Mouse (Mus musculus): ENCODE data around the gene Cdrt4. TPM values are rescaled to one million over a fixed set of nuclear protein-coding genes. Genes with fewer than 3 reads are reported as not detected.

The Cdrt4 gene
- polyA plus RNA-seq, 1 experiment, result not detected

DNA sequence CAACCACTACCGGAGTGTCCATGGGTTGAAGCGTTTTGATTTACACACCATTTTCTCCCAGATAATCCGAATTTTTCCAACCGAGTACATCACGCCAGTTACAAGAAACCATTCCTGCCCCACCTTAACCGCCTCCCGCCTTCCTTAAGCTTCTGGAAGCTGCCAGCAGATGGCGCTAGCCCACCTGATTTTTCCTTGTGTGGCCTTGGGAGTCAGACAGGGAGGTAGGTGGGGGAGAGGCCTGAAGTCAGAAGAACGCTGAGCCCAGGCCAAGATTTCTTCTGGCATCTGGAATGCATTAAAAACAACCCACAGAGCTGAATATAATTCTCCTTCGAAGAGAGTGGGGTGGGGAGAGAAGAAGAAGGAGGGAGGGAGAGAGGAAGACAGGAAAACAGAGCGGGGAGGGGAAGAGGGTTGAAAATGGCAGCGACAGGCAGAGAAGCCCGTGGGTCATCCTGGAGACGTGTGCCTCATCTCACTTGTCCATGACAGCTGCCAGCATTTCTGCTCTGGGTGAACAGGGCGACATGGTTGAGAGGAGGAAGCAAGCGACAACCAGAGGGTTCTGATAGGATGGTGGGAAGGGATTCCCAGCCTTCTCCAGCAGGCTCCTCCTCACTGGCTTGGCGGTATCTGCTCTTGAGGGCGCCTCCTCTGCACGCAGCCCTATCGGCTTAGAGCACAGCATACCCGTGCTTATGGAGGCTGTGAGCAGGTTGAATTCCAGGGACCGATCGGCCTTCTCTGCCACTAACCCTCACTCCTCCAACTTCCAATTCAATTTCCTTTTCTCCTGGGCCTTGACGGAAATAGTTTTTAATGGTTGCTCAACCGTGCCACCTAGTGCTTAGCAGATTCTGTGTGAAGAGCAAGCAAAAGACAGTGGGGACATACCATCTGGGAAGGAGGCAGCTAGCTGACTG is 29.7 kb upstream of the Cdrt4 start:
- H3K27me3 ChIP-seq (ENCODE audit: control insufficient read depth, insufficient read depth, insufficient read length), result no peaks in the 10 kb centered on the region
- H3K36me3 ChIP-seq (ENCODE audit: control insufficient read depth, insufficient read depth), result no peaks in the 10 kb centered on the region
- H3K4me3 ChIP-seq (ENCODE audit: insufficient read depth, poor library complexity, severe bottlenecking), result no peak overlapping the region

DNA sequence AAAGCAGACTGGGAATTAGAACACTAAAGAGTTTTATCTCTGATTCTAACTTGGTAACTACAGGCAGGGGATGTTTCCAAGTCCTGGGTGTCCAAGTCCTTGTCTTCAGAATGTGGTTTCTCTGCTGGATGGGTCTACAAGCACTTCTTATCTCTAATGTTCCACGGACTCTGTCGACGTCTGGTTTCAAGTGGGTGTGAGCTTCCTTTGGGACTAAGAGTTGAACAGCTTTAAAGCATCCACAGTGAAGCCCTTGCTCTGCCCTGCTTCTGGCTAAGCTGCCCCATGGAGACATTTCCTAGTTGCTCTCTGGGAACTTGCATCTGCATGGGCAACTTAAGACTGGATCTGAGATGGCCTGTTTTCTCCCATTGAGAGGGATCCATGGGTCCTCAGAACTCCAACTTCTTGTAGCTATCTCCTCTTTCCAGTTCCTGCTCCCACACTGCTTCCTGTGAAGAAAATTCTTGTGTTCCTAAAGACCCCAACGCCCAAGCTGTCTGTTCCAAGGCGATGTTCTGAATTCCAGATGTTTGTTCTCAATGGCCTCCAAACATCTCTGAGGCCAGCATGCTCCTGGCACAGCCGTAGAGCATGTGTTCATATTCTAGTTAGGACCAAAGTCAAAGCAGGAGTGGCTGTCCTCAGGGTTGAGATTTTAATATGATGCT is 26.8 kb upstream of the Cdrt4 start:
- Histone ChIP-seq H3K79me3 (ENCODE audit: low read depth) (no peaks in the 10 kb centered on the region), H3K4me3 (ENCODE audit: insufficient read depth, poor library complexity, severe bottlenecking) (no peak overlapping the region), H3K79me2 (ENCODE audit: control insufficient read depth, insufficient read depth) (no peaks in the 10 kb centered on the region), H3K27me3 (ENCODE audit: control insufficient read depth, insufficient read depth, insufficient read length) (no peaks in the 10 kb centered on the region), H3K36me3 (ENCODE audit: control insufficient read depth, insufficient read depth) (no peaks in the 10 kb centered on the region), H3ac (ENCODE audit: control insufficient read depth, insufficient read length, low read depth) (no peak overlapping the region)
- TF ChIP-seq MYOG (IDR thresholded peaks at IDR 0.05; ENCODE audit: control insufficient read depth, extremely low read depth, insufficient read length) (no peak), CTCF (IDR thresholded peaks at IDR 0.05; ENCODE audit: control insufficient read depth, insufficient read depth, insufficient read length) (no peak), FOSL1 (IDR thresholded peaks at IDR 0.05; ENCODE audit: insufficient read depth, low read length, poor library complexity, severe bottlenecking) (no peak), USF1 (IDR thresholded peaks at IDR 0.05; ENCODE audit: low read depth) (no peak), MYOD1 (IDR thresholded peaks at IDR 0.05; ENCODE audit: control insufficient read depth, insufficient read length, low read depth) (no peak), MAX (IDR thresholded peaks at IDR 0.05) (no peak), CEBPB (IDR thresholded peaks at IDR 0.05; ENCODE audit: low read depth) (no peak)

More for the DNA sequence above, 29.7 kb upstream of the Cdrt4 start:
- TF ChIP-seq CTCF (IDR thresholded peaks at IDR 0.05; ENCODE audit: control insufficient read depth, insufficient read depth, insufficient read length) (peak; percentile 79), MYOG (IDR thresholded peaks at IDR 0.05; ENCODE audit: control insufficient read depth, extremely low read depth, insufficient read length) (no peak), CEBPB (IDR thresholded peaks at IDR 0.05; ENCODE audit: low read depth) (no peak)
- Histone ChIP-seq H3K79me2 (ENCODE audit: control insufficient read depth, insufficient read depth) (no peaks in the 10 kb centered on the region), H3K79me3 (ENCODE audit: low read depth) (no peaks in the 10 kb centered on the region), H3ac (ENCODE audit: control insufficient read depth, insufficient read length, low read depth) (no peak overlapping the region)

- TF ChIP-seq MYOD1 (IDR thresholded peaks at IDR 0.05; ENCODE audit: control insufficient read depth, insufficient read length, low read depth) (peak; percentile 33), MYOG (IDR thresholded peaks at IDR 0.05; ENCODE audit: control insufficient read depth, extremely low read depth, insufficient read length) (no peak), CTCF (IDR thresholded peaks at IDR 0.05; ENCODE audit: control insufficient read depth, insufficient read depth, insufficient read length) (no peak)
- Histone ChIP-seq H3ac (ENCODE audit: control insufficient read depth, insufficient read length, low read depth) (no peak overlapping the region), H3K36me3 (ENCODE audit: control insufficient read depth, insufficient read depth) (no peaks in the 10 kb centered on the region), H3K4me3 (ENCODE audit: insufficient read depth, poor library complexity, severe bottlenecking) (no peak overlapping the region), H3K79me3 (ENCODE audit: low read depth) (no peaks in the 10 kb centered on the region), H3K27me3 (ENCODE audit: control insufficient read depth, insufficient read depth, insufficient read length) (no peaks in the 10 kb centered on the region), H3K79me2 (ENCODE audit: control insufficient read depth, insufficient read depth) (no peaks in the 10 kb centered on the region)
Observed at GRCm38 (mm10) chr11:62929799-62930198, 21.2 kb upstream of the Cdrt4 start.

- no peaks in the 10 kb centered on the region for H3K79me2 ChIP-seq (ENCODE audit: control insufficient read depth, insufficient read depth)
- H3K36me3 ChIP-seq (ENCODE audit: control insufficient read depth, insufficient read depth), result no peaks in the 10 kb centered on the region
- no peak overlapping the region for H3ac ChIP-seq (ENCODE audit: control insufficient read depth, insufficient read length, low read depth)
- no peak overlapping the region for H3K4me3 ChIP-seq (ENCODE audit: insufficient read depth, poor library complexity, severe bottlenecking)
- no peaks in the 10 kb centered on the region for H3K79me3 ChIP-seq (ENCODE audit: low read depth)
- no peak for TF ChIP-seq USF1 (IDR thresholded peaks at IDR 0.05; ENCODE audit: low read depth)
- TF ChIP-seq FOSL1 (IDR thresholded peaks at IDR 0.05; ENCODE audit: insufficient read depth, low read length, poor library complexity, severe bottlenecking), result no peak
- no peak for TF ChIP-seq CEBPB (IDR thresholded peaks at IDR 0.05; ENCODE audit: low read depth)
- TF ChIP-seq MAX (IDR thresholded peaks at IDR 0.05), result no peak
- no peak for TF ChIP-seq CTCF (IDR thresholded peaks at IDR 0.05; ENCODE audit: control insufficient read depth, insufficient read depth, insufficient read length)
- no peak for TF ChIP-seq MYOG (IDR thresholded peaks at IDR 0.05; ENCODE audit: control insufficient read depth, extremely low read depth, insufficient read length)
- no peak for TF ChIP-seq MYOD1 (IDR thresholded peaks at IDR 0.05; ENCODE audit: control insufficient read depth, insufficient read length, low read depth)
- H3K27me3 ChIP-seq (ENCODE audit: control insufficient read depth, insufficient read depth, insufficient read length), result no peaks in the 10 kb centered on the region
Observed at GRCm38 (mm10) chr11:62930574-62930973, 20.4 kb upstream of the Cdrt4 start.

DNA sequence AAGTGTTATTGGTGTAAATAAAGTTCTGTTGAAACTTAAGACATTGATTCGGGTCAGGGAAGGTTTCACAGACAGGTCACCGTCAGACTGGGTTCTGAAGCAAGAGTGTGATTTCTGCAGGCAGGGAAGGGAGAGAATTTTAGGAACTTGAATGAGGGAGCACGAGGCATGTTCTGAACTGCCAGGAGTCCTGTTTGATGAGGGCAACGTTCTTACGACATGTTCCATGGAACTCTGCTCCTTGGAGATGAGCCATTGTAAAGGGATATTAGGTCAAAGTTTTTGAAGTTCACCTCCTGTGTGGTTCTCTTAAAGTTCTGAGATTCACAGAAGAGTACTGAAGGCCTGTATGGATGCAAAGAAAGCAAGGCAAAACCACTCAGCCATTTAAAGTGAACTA is 19.9 kb upstream of the Cdrt4 start:
- no peak overlapping the region for H3ac ChIP-seq (ENCODE audit: control insufficient read depth, insufficient read length, low read depth)
- no peak for TF ChIP-seq USF1 (IDR thresholded peaks at IDR 0.05; ENCODE audit: low read depth)
- TF ChIP-seq MYOD1 (IDR thresholded peaks at IDR 0.05; ENCODE audit: control insufficient read depth, insufficient read length, low read depth), result no peak
- no peak for TF ChIP-seq MAX (IDR thresholded peaks at IDR 0.05)
- no peak for TF ChIP-seq CTCF (IDR thresholded peaks at IDR 0.05; ENCODE audit: control insufficient read depth, insufficient read depth, insufficient read length)
- no peaks in the 10 kb centered on the region for H3K27me3 ChIP-seq (ENCODE audit: control insufficient read depth, insufficient read depth, insufficient read length)
- H3K79me3 ChIP-seq (ENCODE audit: low read depth), result no peaks in the 10 kb centered on the region
- no peak overlapping the region for H3K4me3 ChIP-seq (ENCODE audit: insufficient read depth, poor library complexity, severe bottlenecking)
- no peaks in the 10 kb centered on the region for H3K36me3 ChIP-seq (ENCODE audit: control insufficient read depth, insufficient read depth)
- H3K79me2 ChIP-seq (ENCODE audit: control insufficient read depth, insufficient read depth), result no peaks in the 10 kb centered on the region

Data from C2C12 (cell line).